Mouse (Mus musculus): ENCODE data around the gene Pgpep1.

- no peak for TF ChIP-seq EP300 (IDR thresholded peaks at IDR 0.05; ENCODE audit: low read depth)
- TF ChIP-seq CTCF (IDR thresholded peaks at IDR 0.05; ENCODE audit: low read depth) = no peak
These were observed 13.8 kb downstream of the Pgpep1 start for GRCm38 (mm10) chr8:70646369-70646768.
